Mouse (Mus musculus) T-helper 1 cell (primary cell): ENCODE measurements around the gene Senp2.
"Not testable (repeated sequence)": the region's sequence is repeated elsewhere in the genome, so short reads cannot be mapped to it uniquely, and the experiment has no call there.

Experiments used
- in situ Hi-C: fragments of 300-600 bp; cut with MboI, MseI; formaldehyde crosslinking; loops from one replicate; pipeline ENCODE4 v1.15.1; 2025; ENCODE audit warnings: high pct_unique_total_duplicates

Senp2 gene

GRCm38 (mm10) chr16:22009099-22009584, at the start of gene Senp2:
Senp2 (plus strand) TSS chr16:22009484.
- in situ Hi-C loops: loop anchor here (10.0 kb wide), 1 partner anchor 164 kb away; no protein-coding TSS in a partner anchor

DNA sequence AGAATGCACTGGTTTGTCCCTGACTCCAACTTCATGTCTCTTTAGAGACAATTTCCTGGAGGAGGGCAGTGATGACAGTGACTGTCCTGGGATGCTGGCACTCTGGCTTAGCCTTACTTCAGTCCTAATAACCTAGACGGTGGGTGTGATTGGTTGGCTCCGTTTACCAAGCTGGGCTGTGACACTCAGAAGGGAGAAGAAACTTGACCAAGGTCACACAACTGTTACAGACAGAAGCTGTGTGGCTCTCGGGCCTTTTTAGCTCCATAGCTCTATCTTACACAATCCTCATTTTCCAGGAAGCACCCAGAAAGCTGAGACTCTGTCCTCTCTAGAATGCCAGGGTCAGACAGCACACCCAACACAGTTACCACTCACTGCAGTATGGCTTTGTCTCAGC, 43.7 kb upstream of the Senp2 start:
- in situ Hi-C loops: no loop called here

DNA sequence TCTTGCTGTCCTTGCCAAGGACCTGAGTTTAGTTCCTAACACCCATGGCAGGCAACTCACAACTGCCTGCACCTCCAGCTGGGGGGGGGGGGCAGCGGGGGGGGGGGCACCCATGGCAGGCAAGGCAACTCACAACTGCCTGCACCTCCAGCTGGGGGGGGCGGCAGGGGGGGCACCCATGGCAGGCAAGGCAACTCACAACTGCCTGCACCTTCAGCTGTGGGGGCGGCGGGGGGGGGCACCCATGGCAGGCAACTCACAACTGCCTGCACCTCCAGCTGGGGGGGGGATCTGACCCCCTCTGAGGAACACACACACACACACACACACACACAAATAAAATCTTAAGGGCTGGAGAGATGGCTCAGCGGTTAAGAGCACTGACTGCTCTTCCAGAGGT, 39.4 kb upstream of the Senp2 start:
- in situ Hi-C loops: no loop called here

DNA sequence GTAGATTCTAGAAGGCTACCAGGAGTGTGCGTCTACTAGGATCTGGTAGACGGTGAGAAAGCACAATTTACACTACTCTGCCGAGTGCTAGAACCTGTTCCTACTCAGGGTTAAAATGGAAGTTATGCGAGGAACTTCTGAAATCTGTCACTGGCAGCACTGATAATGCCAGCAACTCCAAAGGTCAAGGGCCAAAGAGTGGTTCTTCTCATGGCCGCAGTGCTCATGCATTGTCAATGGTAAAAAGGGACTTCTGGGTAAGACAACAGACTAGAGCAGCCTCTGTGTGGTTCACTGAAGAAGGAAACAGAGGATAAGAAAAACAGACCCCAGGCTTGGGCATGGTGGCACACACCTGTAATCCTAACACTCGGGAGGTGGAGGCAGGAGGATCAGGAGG, 38.7 kb upstream of the Senp2 start:
- in situ Hi-C loops: no loop called here

GRCm38 (mm10) chr16:21971446-21971845, 37.8 kb upstream of the Senp2 start:
- in situ Hi-C loops: no loop called here

- in situ Hi-C loops: no loop called here
These were observed 33.1 kb upstream of the Senp2 start for GRCm38 (mm10) chr16:21976203-21976602.

DNA sequence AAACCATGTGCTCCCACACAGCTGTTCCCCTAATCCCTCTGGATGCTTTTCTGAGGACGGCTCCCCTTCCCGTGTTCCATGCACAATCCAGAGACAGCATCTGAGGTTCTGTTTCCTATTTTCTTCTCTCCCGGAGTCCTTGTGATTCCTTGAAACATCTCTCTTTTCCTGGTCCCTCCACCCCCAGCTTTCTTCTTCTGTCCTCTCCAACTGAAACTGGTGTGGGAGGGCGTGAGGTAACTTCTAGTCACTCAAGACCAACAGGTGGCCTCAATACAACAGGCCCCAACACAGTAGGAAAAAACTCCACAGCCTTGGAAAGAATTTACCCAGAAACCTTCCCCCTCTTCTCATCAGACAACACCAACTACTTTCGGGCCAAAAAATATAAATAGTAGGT, 31.9 kb upstream of the Senp2 start:
- in situ Hi-C loops: no loop called here

DNA sequence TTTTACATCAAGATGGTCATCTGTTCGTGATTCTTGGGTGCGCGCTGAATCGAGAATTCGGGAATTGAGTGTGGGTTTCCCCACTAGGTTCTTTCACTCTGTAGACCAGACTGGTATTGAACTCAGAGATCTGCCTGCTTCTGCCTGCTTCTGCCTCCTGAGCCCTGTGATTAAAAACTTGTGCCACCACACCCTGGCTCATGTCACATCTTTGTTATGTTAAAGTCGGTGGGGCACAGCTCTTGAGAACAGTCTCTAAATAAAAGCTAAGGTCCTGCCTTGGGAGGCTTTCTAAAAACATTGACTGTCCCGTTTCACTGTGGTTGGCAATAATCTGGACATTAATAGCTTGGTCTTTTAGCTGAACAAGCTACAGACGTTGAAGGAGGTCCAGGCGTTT, 26.1 kb upstream of the Senp2 start:
- in situ Hi-C loops: no loop called here

GRCm38 (mm10) chr16:21983581-21983980, 25.7 kb upstream of the Senp2 start:
- in situ Hi-C loops: no loop called here

GRCm38 (mm10) chr16:21984091-21984490, 25.2 kb upstream of the Senp2 start:
- in situ Hi-C loops: no loop called here

GRCm38 (mm10) chr16:21986191-21986590, 23.1 kb upstream of the Senp2 start:
- in situ Hi-C loops: no loop called here

DNA sequence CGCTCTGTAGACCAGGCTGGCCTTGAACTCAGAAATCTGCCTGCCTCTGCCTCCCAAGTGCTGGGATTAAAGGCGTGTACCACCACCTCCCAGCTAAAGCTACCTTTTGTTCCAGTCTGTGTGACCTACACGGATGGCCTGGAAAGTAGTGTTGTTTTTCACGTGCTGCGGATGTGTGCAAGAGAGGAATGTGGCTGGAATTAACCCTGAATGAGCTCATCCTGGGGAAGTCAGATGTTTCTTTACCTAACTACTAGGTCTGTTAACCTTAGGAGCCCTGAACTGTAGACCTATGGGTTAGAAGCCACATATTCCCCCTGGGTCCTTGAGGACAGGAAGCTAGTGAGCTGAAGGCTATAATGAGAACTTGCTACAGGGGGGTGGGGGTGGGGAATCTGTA, 21.3 kb upstream of the Senp2 start:
- in situ Hi-C loops: no loop called here

DNA sequence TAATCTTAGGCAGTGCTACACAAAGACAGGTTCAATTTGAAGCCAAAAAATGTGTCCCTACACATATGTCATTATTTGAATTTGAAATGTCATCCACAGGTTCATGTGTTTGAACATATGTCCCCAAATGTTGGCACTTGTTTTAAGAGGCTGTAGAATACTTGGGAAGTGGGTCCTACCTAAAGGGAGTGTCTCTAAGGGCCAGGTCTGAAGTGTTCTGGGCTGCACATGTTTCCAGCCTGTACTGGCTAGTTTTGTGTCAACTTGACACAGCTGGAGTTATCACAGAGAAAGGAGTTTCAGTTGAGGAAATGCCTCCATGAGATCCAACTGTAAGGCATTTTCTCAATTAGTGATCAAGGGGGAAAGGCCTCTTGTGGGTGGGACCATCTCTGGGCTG, 18.4 kb upstream of the Senp2 start:
- in situ Hi-C loops: not testable (repeated sequence)

- in situ Hi-C loops: no loop called here
These were observed 17.5 kb upstream of the Senp2 start for GRCm38 (mm10) chr16:21991774-21992173.

DNA sequence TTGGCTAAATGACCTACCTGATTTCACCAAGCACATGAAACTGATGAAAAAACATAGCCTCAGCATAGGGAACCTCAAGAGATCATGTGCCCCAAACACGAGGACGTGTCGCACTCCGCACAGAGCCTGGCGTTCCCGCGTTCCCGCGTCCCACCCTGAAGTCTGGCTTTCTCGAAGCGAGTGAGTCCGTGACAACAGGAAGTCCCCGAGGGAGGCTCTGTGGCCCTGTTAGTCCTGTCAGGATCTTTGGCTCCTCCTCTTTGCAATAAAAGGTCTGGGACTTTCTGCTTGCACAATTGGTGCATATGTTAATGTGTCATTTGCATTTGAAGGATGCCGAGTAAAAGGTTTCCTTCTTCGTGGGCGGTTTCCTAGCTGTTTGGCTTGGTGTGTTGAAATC, 14.0 kb upstream of the Senp2 start, which contains the start of gene Liph:
Liph (minus strand) TSS at position 360 of the 400 bp plus-strand sequence.
- in situ Hi-C loops: no loop called here

DNA sequence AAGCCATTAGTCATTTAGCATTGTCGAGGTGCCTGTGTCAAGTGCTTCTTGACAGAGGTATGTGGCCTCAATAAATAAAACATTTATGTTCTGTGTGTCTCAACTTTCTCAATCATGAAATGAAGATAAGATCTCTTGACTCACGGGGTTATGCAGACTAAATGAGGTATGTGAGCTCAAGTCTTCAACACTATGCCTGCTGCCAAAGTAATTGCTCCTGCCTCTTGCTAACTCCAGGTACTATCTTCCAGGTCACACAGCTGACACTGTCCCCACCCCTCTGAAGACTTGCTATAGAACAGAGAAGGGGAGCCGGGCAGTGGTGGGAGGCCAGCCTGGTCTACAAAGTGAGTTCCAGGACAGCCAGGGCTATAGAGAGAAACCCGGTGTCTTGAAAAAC, 12.9 kb upstream of the Senp2 start:
- in situ Hi-C loops: no loop called here

- in situ Hi-C loops: no loop called here
These were observed 12.2 kb upstream of the Senp2 start for GRCm38 (mm10) chr16:21996881-21997641.

GRCm38 (mm10) chr16:21998061-21998460, 11.2 kb upstream of the Senp2 start:
- in situ Hi-C loops: no loop called here

- in situ Hi-C loops: loop anchor here (5.0 to 10.0 kb wide), 2 partner anchors 155 to 1198 kb away; no protein-coding TSS in a partner anchor
These were observed 9.2 kb upstream of the Senp2 start for GRCm38 (mm10) chr16:21999941-22000690.

GRCm38 (mm10) chr16:22001172-22001571, 8.1 kb upstream of the Senp2 start:
- in situ Hi-C loops: loop anchor here (5.0 to 10.0 kb wide), 2 partner anchors 156 to 1199 kb away; no protein-coding TSS in a partner anchor

DNA sequence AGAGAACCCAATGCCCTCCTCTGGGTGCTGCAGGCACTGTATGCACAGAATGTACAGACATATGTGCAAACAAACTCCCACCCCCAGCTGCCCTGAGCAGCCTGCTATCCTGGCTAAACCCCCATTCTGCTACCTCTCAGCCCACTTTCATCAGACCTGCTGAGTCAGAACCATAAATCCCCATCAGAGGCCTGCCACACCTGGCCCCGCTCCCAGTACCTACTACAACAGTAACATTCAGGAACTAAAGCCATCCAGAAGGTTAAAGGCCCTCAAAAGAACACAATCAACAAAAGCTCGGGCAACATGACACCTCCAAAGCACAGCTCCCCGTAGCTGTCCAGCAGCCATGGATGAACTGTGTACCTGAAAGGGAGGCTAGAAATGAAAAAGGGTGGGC, 7.7 kb upstream of the Senp2 start:
- in situ Hi-C loops: loop anchor here (5.0 to 10.0 kb wide), 2 partner anchors 157 to 1199 kb away; no protein-coding TSS in a partner anchor

GRCm38 (mm10) chr16:22009596-22009995, 312 bp downstream of the Senp2 start:
- in situ Hi-C loops: loop anchor here (10.0 kb wide), 1 partner anchor 165 kb away; no protein-coding TSS in a partner anchor
